Mouse (Mus musculus): ENCODE data around the gene Tceal6. TPM values are rescaled to one million over a fixed set of nuclear protein-coding genes. Genes with fewer than 3 reads are reported as not detected.
"Not testable (repeated sequence)": the region's sequence is repeated elsewhere in the genome, so short reads cannot be mapped to it uniquely, and the experiment has no call there.

Gene Tceal6
- total RNA-seq (2021) = 1 to 10 TPM in 1 of 2 experiments, under 1 TPM in 1; 0.64 to 1.1 TPM
- long read RNA-seq, experiment 1 = 0 reads
- long read RNA-seq, experiment 2 = 0 reads

DNA sequence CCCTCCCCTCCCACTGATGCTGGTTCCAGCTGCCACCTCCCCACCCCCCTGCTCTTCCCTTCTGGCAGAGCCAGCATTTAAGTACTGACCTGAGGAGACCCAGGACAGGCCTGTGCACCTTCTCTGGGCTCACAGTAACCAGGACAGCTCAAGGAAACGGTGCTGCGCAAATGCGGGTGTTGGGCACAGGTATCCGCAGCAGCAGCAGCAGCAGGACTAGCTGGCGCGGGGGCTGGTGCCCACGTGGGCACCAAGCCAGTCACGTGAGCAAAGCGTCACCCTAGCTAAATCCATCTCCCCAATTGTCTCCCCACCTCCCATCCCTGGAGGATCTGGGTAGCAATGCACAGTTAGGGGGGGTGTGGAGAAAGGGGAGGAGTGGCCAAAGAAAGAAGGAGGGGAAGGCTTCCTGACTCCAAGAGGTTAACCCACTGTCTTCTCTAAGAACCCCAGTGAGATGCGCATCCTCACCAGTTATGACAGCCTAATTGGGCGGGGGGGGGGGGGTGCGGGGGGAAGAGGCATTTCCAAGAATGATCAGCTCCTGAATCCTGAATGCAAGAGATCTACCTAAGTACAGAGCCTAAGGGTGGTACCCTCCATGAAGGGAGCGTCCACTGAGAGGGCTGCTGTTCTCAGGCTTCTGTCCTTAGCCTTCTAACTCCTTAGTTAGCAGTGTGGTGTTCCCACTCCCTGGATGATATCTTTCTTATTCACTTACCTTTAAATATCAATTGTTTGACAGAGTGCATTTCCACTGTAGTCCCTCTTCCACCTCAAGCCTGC lies at the start of gene Tceal6:
Tceal6 (minus strand) TSS at position 252 of the 786 bp plus-strand sequence.
- intact Hi-C loops (cut with DNase I; ENCODE audit: low total_unique reads) = no loop called here
- DNase-seq = no peak

DNA sequence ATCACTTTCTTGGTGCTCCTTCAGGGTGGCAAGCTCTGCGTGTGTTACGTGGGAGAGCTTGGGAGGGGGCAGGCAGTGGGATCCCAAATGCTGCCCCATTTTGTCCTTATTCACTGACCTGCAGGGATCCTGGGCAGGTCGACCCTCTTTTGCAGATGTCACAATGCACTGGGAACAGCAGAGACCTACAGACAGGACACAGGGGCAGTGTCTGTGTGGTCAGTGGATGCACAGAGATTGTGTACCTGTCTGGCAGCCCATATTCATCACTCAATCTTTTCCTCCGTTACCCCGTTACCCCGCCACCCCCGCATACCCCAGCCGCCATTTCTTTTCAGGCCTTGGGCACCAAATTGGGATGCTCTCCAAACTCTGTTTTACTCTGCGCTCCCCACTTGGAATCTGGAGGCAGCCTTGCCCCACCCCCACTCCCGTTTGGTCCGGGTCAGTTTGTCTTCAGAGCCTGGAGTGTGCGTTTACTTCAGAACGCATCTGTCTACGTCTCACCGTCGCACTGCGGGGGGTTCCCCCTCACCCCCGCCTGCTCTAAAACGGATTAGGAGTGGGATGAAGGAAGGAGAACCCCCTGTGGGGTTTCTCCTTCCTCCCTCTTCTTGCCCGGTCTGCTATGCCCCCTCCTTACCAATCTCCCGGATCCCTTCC lies 583 bp downstream of the Tceal6 start:
- DNase-seq; intact Hi-C loops (cut with DNase I; ENCODE audit: low total_unique reads): not testable (repeated sequence)

DNA sequence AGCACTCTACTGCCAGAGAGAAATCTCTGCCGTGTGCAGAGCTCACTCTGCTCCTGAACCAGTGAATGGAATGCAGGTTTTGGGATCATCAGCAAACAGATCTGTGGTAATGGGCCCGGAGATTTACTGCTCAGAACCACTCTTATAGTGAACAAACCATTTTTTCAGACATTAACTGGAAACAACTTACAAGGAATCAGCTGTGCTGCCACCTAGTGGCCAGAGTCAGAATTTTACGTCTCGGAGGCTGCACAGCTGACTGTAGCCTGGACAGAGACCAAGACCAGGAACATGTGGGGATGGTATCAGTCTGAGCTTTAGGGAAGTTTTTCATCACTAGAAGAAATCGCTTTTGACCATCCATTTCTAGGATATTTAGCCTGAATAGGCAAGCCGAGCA lies 20.6 kb downstream of the Tceal6 start:
- intact Hi-C loops (cut with DNase I; ENCODE audit: low total_unique reads); DNase-seq: not testable (repeated sequence)

DNA sequence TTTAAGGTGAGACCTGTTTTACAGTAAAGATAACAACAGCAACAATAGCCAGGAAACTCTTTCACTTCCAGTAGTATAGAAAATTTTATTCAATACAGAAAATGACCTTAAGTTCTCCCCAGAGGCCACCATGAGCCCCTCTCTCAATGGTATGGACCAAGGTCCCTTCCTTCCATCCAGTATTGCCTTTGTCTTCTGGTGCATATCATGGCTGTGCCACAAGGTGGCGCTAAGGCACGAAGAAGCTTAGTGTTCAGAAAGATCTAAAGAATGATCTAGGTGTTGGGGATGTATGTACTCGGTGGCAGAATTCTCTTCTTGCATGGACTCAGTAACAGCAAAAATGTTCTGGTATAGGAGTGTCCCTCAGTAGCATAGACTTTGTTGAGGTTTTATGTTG lies 21.8 kb downstream of the Tceal6 start:
- DNase-seq; intact Hi-C loops (cut with DNase I; ENCODE audit: low total_unique reads): not testable (repeated sequence)

DNA sequence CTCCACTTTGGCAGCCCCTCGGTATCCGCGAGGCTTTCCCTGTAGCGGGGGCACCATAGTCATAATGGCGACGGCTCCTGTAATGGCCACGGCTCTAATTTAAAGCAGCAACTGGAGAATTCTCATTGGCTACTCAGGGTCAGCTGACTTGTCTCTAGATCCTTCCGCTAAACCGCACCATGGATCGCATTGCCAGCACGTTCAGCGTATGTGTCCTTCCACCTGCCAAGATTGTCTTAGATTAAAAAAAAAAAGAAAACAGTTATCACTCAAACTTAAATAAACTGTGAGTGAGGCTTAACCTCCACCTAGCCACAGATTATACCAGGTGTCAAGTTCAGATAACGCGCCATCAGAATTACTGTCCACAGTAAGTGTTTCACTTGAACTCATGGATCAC lies 33.0 kb downstream of the Tceal6 start, which contains the start of gene Gm15023:
Gm15023 (minus strand) TSS at position 101 of the 400 bp plus-strand sequence.
- DNase-seq; intact Hi-C loops (cut with DNase I; ENCODE audit: low total_unique reads): not testable (repeated sequence)

Other genes starting within 250 kb of the Tceal6 start
- not detected for gene Nxf2, start 245.9 kb downstream of the Tceal6 start, total RNA-seq (2021)
- 1 to 10 TPM; 1.0 to 1.4 TPM for gene Zmat1, start 201.5 kb downstream of the Tceal6 start, total RNA-seq (2021)
- not detected for gene Gm15023, start 33.1 kb downstream of the Tceal6 start, total RNA-seq (2021)
- gene Pramel3, start 91.6 kb upstream of the Tceal6 start, total RNA-seq (2021) = not detected
- gene Gm5128, start 162.6 kb upstream of the Tceal6 start, total RNA-seq (2021) = not detected
- gene Gm7903, start 223.1 kb upstream of the Tceal6 start, total RNA-seq (2021) = not detected